Mouse (Mus musculus) embryonic facial prominence, embryonic 10.5 days (tissue): Measurements from ENCODE around the gene Golim4. TPM values are rescaled to one million over a fixed set of nuclear protein-coding genes. Genes with fewer than 3 reads are reported as not detected.
"Not testable (repeated sequence)": the region's sequence is repeated elsewhere in the genome, so short reads cannot be mapped to it uniquely, and the experiment has no call there.

Source experiments
- DNase-seq: peaks from one replicate; pipeline ENCODE4 v3.0.0-alpha.2; 2017; ENCODE audit warnings: low spot score
- H3K27ac ChIP-seq: fragments of 300-500 bp; sonication (generic); replicated peaks from 2 replicates; pipeline ENCODE4 v1.5.1; 2016; ENCODE audit warnings: mild to moderate bottlenecking
- H3K27me3 ChIP-seq: fragments of 300-500 bp; sonication (generic); replicated peaks from 2 replicates; pipeline ENCODE4 v1.6.1; 2016; ENCODE audit warnings: low read depth, mild to moderate bottlenecking; ENCODE audit not compliant: poor library complexity, severe bottlenecking
- H3K36me3 ChIP-seq: fragments of 300-500 bp; sonication (generic); replicated peaks from 2 replicates; pipeline ENCODE4 v1.6.1; 2016; ENCODE audit warnings: mild to moderate bottlenecking, moderate library complexity
- H3K4me1 ChIP-seq: fragments of 300-500 bp; sonication (generic); 2 replicates; pipeline ENCODE4 v1.6.1; 2016
- H3K4me3 ChIP-seq: fragments of 300-500 bp; sonication (generic); 2 replicates; pipeline ENCODE4 v1.5.1; 2016; ENCODE audit warnings: mild to moderate bottlenecking, moderate library complexity
- H3K9me3 ChIP-seq: fragments of 300-500 bp; sonication (generic); 2 replicates; pipeline ENCODE4 v1.6.1; 2016; ENCODE audit warnings: mild to moderate bottlenecking
- WGBS: fragments of 180-500 bp; shearing (Covaris S2); methylation state at CpG from one replicate; pipeline ENCODE4 v1.1.7; 2016; 5-methylcytosine and 5-hydroxymethylcytosine counted together
- polyA plus RNA-seq: library from polyadenylated mRNA; unstranded; fragments of >200 nt; fragmentation: Nextera tagmentation; extraction: Ambion mirVana; gene quantifications from 2 replicates; pipeline ENCODE4 v1.2.1, GENCODE M21; 2016

Golim4 gene
- polyA plus RNA-seq: 47.2 and 51.0 TPM in 2 replicates

- Histone ChIP-seq H3K27ac (peak within 1 kb of the TSS; percentile 95), H3K4me1 (peaks cover 35% of the 10 kb centered on the region), H3K36me3 (0 out of 2 replicates have a peak, but pooled peaks cover 2% of the 10 kb centered on the region), H3K27me3 (no peaks in the 10 kb centered on the region), H3K4me3 (peak within 1 kb of the TSS; percentile 81), H3K9me3 (no peaks in the 10 kb centered on the region)
- peak; percentile 96 for DNase-seq
- under 1% methylated on average over 53 of the region's 53 CpGs for WGBS
Observed at GRCm38 (mm10) chr3:75956551-75957302, at the start of gene Golim4. Gene Golim4, minus strand, starts transcription at chr3:75956949.

DNA sequence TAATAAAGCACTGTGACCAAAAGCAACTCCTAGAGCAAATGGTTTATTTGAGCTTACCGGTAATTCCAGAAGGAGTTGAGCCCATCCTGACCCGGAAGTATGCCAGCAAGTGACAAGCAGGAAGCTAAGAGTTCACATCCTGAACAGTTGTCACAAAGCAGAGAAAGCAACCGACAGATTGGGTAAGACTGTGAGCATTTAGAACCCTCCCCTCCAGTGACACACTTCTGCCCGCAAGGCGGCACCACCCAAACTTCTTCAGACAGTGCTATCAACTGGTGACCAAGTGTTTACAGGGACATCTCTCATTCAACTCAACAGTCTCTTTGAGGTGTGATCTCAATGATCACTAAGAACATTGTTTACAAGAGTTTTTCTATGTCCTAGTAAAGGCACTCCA is 48.9 kb upstream of the Golim4 start:
- no peak for DNase-seq
- no peaks in the 10 kb centered on the region for H3K4me1 ChIP-seq
- H3K4me3 ChIP-seq: no peak overlapping the region
- 78% methylated on average over 5 of the region's 5 CpGs for WGBS
- no peaks in the 10 kb centered on the region for H3K27me3 ChIP-seq
- no peaks in the 10 kb centered on the region for H3K9me3 ChIP-seq
- H3K36me3 ChIP-seq: no peaks in the 10 kb centered on the region
- no peak overlapping the region for H3K27ac ChIP-seq

DNA sequence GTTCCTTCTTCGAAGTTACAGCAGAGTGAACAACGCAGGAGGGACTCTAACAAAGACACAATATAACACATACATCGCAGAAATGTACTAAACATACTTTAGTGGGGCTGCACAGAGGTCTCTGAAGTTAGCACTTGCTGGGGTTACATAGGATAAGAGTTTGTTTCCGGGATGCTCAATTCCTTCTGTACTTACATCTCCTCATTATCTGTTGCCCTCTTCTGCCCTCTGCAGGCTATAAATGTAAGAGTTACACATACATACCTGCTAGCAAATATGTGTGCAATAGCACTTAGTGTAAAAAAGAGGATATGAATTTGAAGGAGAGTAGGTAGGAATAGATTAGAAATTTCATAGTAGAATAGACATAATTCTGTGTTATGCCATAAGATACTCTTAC is 44.4 kb upstream of the Golim4 start:
- H3K9me3 ChIP-seq: no peaks in the 10 kb centered on the region
- H3K27me3 ChIP-seq: no peaks in the 10 kb centered on the region
- no peak overlapping the region for H3K27ac ChIP-seq
- H3K36me3 ChIP-seq: no peaks in the 10 kb centered on the region
- DNase-seq: peak; percentile 11
- WGBS: 54% methylated on average over 4 of the region's 4 CpGs
- H3K4me3 ChIP-seq: no peak overlapping the region
- no peaks in the 10 kb centered on the region for H3K4me1 ChIP-seq

- Histone ChIP-seq H3K4me3 (no peak overlapping the region), H3K36me3 (no peaks in the 10 kb centered on the region), H3K4me1 (no peaks in the 10 kb centered on the region), H3K9me3 (no peaks in the 10 kb centered on the region), H3K27ac (no peak overlapping the region), H3K27me3 (no peaks in the 10 kb centered on the region)
- 68% methylated on average over 2 of the region's 2 CpGs for WGBS
- no peak for DNase-seq
Observed at GRCm38 (mm10) chr3:76000481-76000880, 43.7 kb upstream of the Golim4 start.

GRCm38 (mm10) chr3:75981031-75981750 is 24.4 kb upstream of the Golim4 start:
- WGBS: 84% methylated on average over 2 of the region's 2 CpGs
- DNase-seq: not testable (repeated sequence)

DNA sequence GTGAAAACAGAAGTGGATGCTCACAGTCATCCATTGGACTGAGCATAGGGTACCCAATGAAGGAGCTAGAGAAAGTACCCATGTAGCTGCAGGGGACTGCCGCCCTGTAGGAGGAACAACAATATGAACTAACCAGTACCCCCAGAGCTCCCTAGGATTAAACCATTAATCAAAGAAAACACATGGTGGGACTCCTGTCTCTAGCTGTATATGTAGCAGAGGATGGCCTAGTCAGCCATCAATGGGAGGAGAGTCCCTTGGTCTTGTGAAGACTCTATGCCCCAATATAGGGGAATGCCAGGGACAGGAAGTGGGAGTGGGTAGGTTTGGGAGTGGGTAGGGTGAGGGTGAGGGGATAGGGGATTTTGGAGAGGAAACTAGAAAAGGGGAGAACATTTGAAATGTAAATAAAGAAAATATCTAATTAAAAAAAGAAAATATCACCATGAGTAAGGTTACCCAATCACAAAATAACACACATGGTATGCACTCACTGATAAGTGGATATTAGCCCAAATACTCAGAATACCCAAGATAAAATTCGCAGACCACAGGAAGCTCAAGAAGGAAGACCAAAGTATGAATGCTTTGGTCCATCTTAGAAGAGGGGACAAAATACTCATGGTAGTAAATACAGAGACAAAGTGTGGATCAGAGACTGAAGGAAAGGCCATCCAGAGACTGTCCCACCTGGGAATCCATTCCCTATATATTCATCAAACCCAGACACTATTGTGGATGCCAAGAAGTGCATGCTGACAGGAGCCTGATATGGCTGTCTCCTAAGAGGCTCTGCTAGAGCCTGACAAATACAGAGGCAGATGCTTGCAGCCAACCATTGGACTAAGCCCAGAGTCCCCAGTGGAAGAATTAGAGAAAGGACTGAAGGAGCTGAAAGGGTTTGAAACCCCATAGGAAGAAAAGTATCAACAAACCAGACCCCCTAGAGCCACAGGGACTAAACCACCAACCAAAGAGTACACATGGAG is 6.3 kb upstream of the Golim4 start:
- DNase-seq, H3K27me3 ChIP-seq, H3K9me3 ChIP-seq, H3K27ac ChIP-seq, H3K4me3 ChIP-seq, H3K4me1 ChIP-seq, H3K36me3 ChIP-seq: not testable (repeated sequence)
- WGBS: 91% methylated on average over 2 of the region's 2 CpGs

More at GRCm38 (mm10) chr3:75981031-75981750, 24.4 kb upstream of the Golim4 start:
- H3K27me3 ChIP-seq, H3K4me3 ChIP-seq, H3K27ac ChIP-seq, H3K36me3 ChIP-seq, H3K4me1 ChIP-seq, H3K9me3 ChIP-seq: not testable (repeated sequence)

- 3% methylated on average over 47 of the region's 47 CpGs for WGBS
- peak; percentile 73 for DNase-seq
Observed at GRCm38 (mm10) chr3:75955661-75956491, 873 bp downstream of the Golim4 start.

DNA sequence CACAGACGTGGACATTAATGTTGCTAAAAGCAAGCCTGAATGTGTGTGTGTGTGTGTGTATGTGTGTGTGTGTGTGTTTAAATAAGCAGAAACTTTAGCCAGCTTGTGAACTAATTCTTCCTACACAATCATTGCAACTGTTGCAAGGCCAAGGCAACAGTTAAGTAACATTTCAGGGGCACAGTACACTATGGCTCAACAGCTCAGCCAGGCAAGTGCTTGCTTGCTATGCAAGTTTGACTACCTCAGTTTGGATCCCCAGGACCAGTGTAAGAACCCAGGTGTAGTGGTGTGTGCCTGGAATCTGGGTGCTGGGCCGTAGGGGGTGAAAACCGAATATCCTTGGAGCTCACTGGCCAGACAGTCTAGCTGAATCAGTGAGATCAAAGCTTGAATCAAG is 2.6 kb downstream of the Golim4 start:
- Histone ChIP-seq H3K27ac (no peak overlapping the region), H3K9me3 (no peaks in the 10 kb centered on the region), H3K4me1 (peaks cover 35% of the 10 kb centered on the region), H3K4me3 (peak overlapping the region; percentile 81), H3K36me3 (0 out of 2 replicates have a peak, but pooled peaks cover 10% of the 10 kb centered on the region), H3K27me3 (no peaks in the 10 kb centered on the region)
- DNase-seq: no peak
- 58% methylated on average over 3 of the region's 3 CpGs for WGBS

More at GRCm38 (mm10) chr3:75955661-75956491, 873 bp downstream of the Golim4 start:
- Histone ChIP-seq H3K4me1 (peaks cover 35% of the 10 kb centered on the region), H3K4me3 (peak overlapping the region; percentile 81), H3K36me3 (0 out of 2 replicates have a peak, but pooled peaks cover 4% of the 10 kb centered on the region), H3K27ac (peak overlapping the region; percentile 95), H3K27me3 (no peaks in the 10 kb centered on the region), H3K9me3 (no peaks in the 10 kb centered on the region)

- H3K4me3 ChIP-seq: no peak overlapping the region
- whole genome bisulfite sequencing: 68% methylated on average over 5 of the region's 5 CpGs
- H3K27me3 ChIP-seq: no peaks in the 10 kb centered on the region
- H3K36me3 ChIP-seq: peaks cover 19% of the 10 kb centered on the region
- H3K27ac ChIP-seq: no peak overlapping the region
- H3K9me3 ChIP-seq: no peaks in the 10 kb centered on the region
- no peak for DNase-seq
- H3K4me1 ChIP-seq: peaks cover 35% of the 10 kb centered on the region
Observed at GRCm38 (mm10) chr3:75952328-75953060, 4.3 kb downstream of the Golim4 start.

GRCm38 (mm10) chr3:75950897-75951296 is 5.9 kb downstream of the Golim4 start:
- DNase-seq: no peak

GRCm38 (mm10) chr3:75949358-75949757 is 7.4 kb downstream of the Golim4 start:
- H3K9me3 ChIP-seq: 0 out of 2 replicates have a peak, but pooled peaks cover 6% of the 10 kb centered on the region
- no peak overlapping the region for H3K4me3 ChIP-seq
- no peak for DNase-seq
- H3K36me3 ChIP-seq: peaks cover 46% of the 10 kb centered on the region
- H3K4me1 ChIP-seq: peaks cover 17% of the 10 kb centered on the region
- WGBS: 88% methylated on average over 5 of the region's 5 CpGs
- H3K27ac ChIP-seq: no peak overlapping the region
- no peaks in the 10 kb centered on the region for H3K27me3 ChIP-seq

More at GRCm38 (mm10) chr3:75950897-75951296, 5.9 kb downstream of the Golim4 start:
- Histone ChIP-seq H3K4me1 (peaks cover 31% of the 10 kb centered on the region), H3K9me3 (0 out of 2 replicates have a peak, but pooled peaks cover 6% of the 10 kb centered on the region), H3K27me3 (no peaks in the 10 kb centered on the region), H3K27ac (no peak overlapping the region), H3K4me3 (no peak overlapping the region), H3K36me3 (peaks cover 35% of the 10 kb centered on the region)
- 83% methylated on average over 6 of the region's 6 CpGs for WGBS
